Mouse (Mus musculus): ENCODE results near the gene Camk1d. TPM values are rescaled to one million over a fixed set of nuclear protein-coding genes. Genes with fewer than 3 reads are reported as not detected.
"Not testable (repeated sequence)": the region's sequence is repeated elsewhere in the genome, so short reads cannot be mapped to it uniquely, and the experiment has no call there.

Gene Camk1d
- polyA plus RNA-seq, 1 experiment from 2014 or later: 6.7 TPM

GRCm38 (mm10) chr2:5540870-5541269 is 173.4 kb downstream of the Camk1d start:
- WGBS: 80% methylated on average over 3 of the region's 3 CpGs
- Histone ChIP-seq H3K27me3 (ENCODE audit: control insufficient read depth, insufficient read depth, low read length) (no peaks in the 10 kb centered on the region), H3K4me2 (replicated peaks; ENCODE audit: low read depth) (no peak overlapping the region), H3K4me1 (replicated peaks; ENCODE audit: control insufficient read depth, insufficient read depth) (no peaks in the 10 kb centered on the region), H3K9ac (ENCODE audit: low read length) (no peak overlapping the region), H3K4me3 (ENCODE audit: low read depth, low read length) (no peak overlapping the region), H3K27ac (replicated peaks) (no peak overlapping the region), H3K36me3 (ENCODE audit: control insufficient read depth, insufficient read depth, low read length) (no peaks in the 10 kb centered on the region), H3K9me3 (ENCODE audit: control insufficient read depth, low read length) (no peaks in the 10 kb centered on the region)
- TF ChIP-seq CTCF (IDR thresholded peaks at IDR 0.05; ENCODE audit: low read depth): no peak
- no peak for TF ChIP-seq EP300 (optimal IDR thresholded peaks at IDR 0.05)
- DNase-seq (ENCODE audit: low spot score) (no peak), ATAC-seq (ENCODE audit: low FRiP score, low TSS enrichment) (no peak)

- DNase-seq (ENCODE audit: low spot score); H3K4me2 ChIP-seq (replicated peaks; ENCODE audit: low read depth); H3K36me3 ChIP-seq (ENCODE audit: control insufficient read depth, insufficient read depth, low read length); H3K27me3 ChIP-seq (ENCODE audit: control insufficient read depth, insufficient read depth, low read length); H3K4me1 ChIP-seq (replicated peaks; ENCODE audit: control insufficient read depth, insufficient read depth); H3K4me3 ChIP-seq (ENCODE audit: low read depth, low read length); H3K9ac ChIP-seq (ENCODE audit: low read length); H3K9me3 ChIP-seq (ENCODE audit: control insufficient read depth, low read length); H3K27ac ChIP-seq (replicated peaks); ATAC-seq (ENCODE audit: low FRiP score, low TSS enrichment): not testable (repeated sequence)
- WGBS: 64% methylated on average over 3 of the region's 3 CpGs
Measured at GRCm38 (mm10) chr2:5539894-5540293, 174.4 kb downstream of the Camk1d start.

- H3K9ac ChIP-seq (ENCODE audit: low read length): no peak overlapping the region
- H3K4me3 ChIP-seq (ENCODE audit: low read depth, low read length): no peak overlapping the region
- ATAC-seq (ENCODE audit: low FRiP score, low TSS enrichment) (no peak), DNase-seq (ENCODE audit: low spot score) (no peak)
- H3K36me3 ChIP-seq (ENCODE audit: control insufficient read depth, insufficient read depth, low read length): no peaks in the 10 kb centered on the region
- no peak overlapping the region for H3K27ac ChIP-seq (replicated peaks)
- WGBS: 55% methylated on average over 2 of the region's 2 CpGs
- H3K27me3 ChIP-seq (ENCODE audit: control insufficient read depth, insufficient read depth, low read length): no peaks in the 10 kb centered on the region
- TF ChIP-seq CTCF (IDR thresholded peaks at IDR 0.05; ENCODE audit: low read depth): no peak
- no peak for TF ChIP-seq EP300 (optimal IDR thresholded peaks at IDR 0.05)
- no peak overlapping the region for H3K4me2 ChIP-seq (replicated peaks; ENCODE audit: low read depth)
- no peaks in the 10 kb centered on the region for H3K4me1 ChIP-seq (replicated peaks; ENCODE audit: control insufficient read depth, insufficient read depth)
- no peaks in the 10 kb centered on the region for H3K9me3 ChIP-seq (ENCODE audit: control insufficient read depth, low read length)
Measured at GRCm38 (mm10) chr2:5533868-5534267, 180.4 kb downstream of the Camk1d start.

GRCm38 (mm10) chr2:5529992-5530391 is 184.3 kb downstream of the Camk1d start:
- H3K27me3 ChIP-seq (ENCODE audit: control insufficient read depth, insufficient read depth, low read length): no peaks in the 10 kb centered on the region
- no peak overlapping the region for H3K27ac ChIP-seq (replicated peaks)
- no peak overlapping the region for H3K4me2 ChIP-seq (replicated peaks; ENCODE audit: low read depth)
- no peaks in the 10 kb centered on the region for H3K4me1 ChIP-seq (replicated peaks; ENCODE audit: control insufficient read depth, insufficient read depth)
- no peak overlapping the region for H3K4me3 ChIP-seq (ENCODE audit: low read depth, low read length)
- no peak overlapping the region for H3K9ac ChIP-seq (ENCODE audit: low read length)
- H3K36me3 ChIP-seq (ENCODE audit: control insufficient read depth, insufficient read depth, low read length): no peaks in the 10 kb centered on the region
- no peak for ATAC-seq (ENCODE audit: low FRiP score, low TSS enrichment)
- TF ChIP-seq CTCF (IDR thresholded peaks at IDR 0.05; ENCODE audit: low read depth) (no peak), EP300 (optimal IDR thresholded peaks at IDR 0.05) (no peak)
- WGBS: 70% methylated on average over 2 of the region's 2 CpGs
- H3K9me3 ChIP-seq (ENCODE audit: control insufficient read depth, low read length): no peaks in the 10 kb centered on the region
- no peak for DNase-seq (ENCODE audit: low spot score)

- Histone ChIP-seq H3K36me3 (ENCODE audit: control insufficient read depth, insufficient read depth, low read length) (no peaks in the 10 kb centered on the region), H3K4me3 (ENCODE audit: low read depth, low read length) (no peak overlapping the region), H3K27ac (replicated peaks) (no peak overlapping the region), H3K9ac (ENCODE audit: low read length) (no peak overlapping the region), H3K4me2 (replicated peaks; ENCODE audit: low read depth) (no peak overlapping the region), H3K27me3 (ENCODE audit: control insufficient read depth, insufficient read depth, low read length) (no peaks in the 10 kb centered on the region), H3K9me3 (ENCODE audit: control insufficient read depth, low read length) (no peaks in the 10 kb centered on the region), H3K4me1 (replicated peaks; ENCODE audit: control insufficient read depth, insufficient read depth) (no peaks in the 10 kb centered on the region)
- ATAC-seq (ENCODE audit: low FRiP score, low TSS enrichment) (no peak; the same call in 1 of the 2 replicates), DNase-seq (ENCODE audit: low spot score) (no peak)
- TF ChIP-seq CTCF (IDR thresholded peaks at IDR 0.05; ENCODE audit: low read depth) (no peak), EP300 (optimal IDR thresholded peaks at IDR 0.05) (no peak)
- WGBS: 48% methylated on average over 8 of the region's 8 CpGs
Measured at GRCm38 (mm10) chr2:5519221-5519669, 195.1 kb downstream of the Camk1d start.

GRCm38 (mm10) chr2:5515106-5515505 is 199.2 kb downstream of the Camk1d start:
- no peaks in the 10 kb centered on the region for H3K27me3 ChIP-seq (ENCODE audit: control insufficient read depth, insufficient read depth, low read length)
- no peak for DNase-seq (ENCODE audit: low spot score)

More at GRCm38 (mm10) chr2:5515106-5515505, 199.2 kb downstream of the Camk1d start:
- TF ChIP-seq EP300 (optimal IDR thresholded peaks at IDR 0.05) (no peak), CTCF (IDR thresholded peaks at IDR 0.05; ENCODE audit: low read depth) (no peak)
- 73% methylated on average over 2 of the region's 2 CpGs for WGBS
- Histone ChIP-seq H3K9ac (ENCODE audit: low read length) (no peak overlapping the region), H3K9me3 (ENCODE audit: control insufficient read depth, low read length) (no peaks in the 10 kb centered on the region), H3K36me3 (ENCODE audit: control insufficient read depth, insufficient read depth, low read length) (no peaks in the 10 kb centered on the region), H3K4me1 (replicated peaks; ENCODE audit: control insufficient read depth, insufficient read depth) (no peaks in the 10 kb centered on the region), H3K4me2 (replicated peaks; ENCODE audit: low read depth) (no peak overlapping the region), H3K27ac (replicated peaks) (no peak overlapping the region), H3K4me3 (ENCODE audit: low read depth, low read length) (no peak overlapping the region)
- ATAC-seq (ENCODE audit: low FRiP score, low TSS enrichment): no peak
